Mouse (Mus musculus) lung, postnatal 0 days (tissue): ENCODE measurements around the gene Cdc42bpa. TPM values are rescaled to one million over a fixed set of nuclear protein-coding genes. Genes with fewer than 3 reads are reported as not detected.

Experiments used
- ATAC-seq: fragments of 200-750 bp; cut with Nextera tagmentation; 2 replicates; pipeline ENCODE4 v1.8.0; 2017; ENCODE audit warnings: moderate library complexity
- DNase-seq: peaks from one replicate; pipeline ENCODE4 v3.0.0-alpha.2; 2016; ENCODE audit warnings: low spot score
- H3K27ac ChIP-seq: fragments of 300-500 bp; sonication (generic); 2 replicates; pipeline ENCODE4 v1.5.1; 2014; ENCODE audit warnings: antibody characterized with exemption, mild to moderate bottlenecking, low read length, mixed read lengths
- H3K27me3 ChIP-seq: fragments of 300-500 bp; sonication (generic); replicated peaks from 2 replicates; pipeline ENCODE4 v1.6.1; 2014; ENCODE audit warnings: low read length, mixed read lengths; ENCODE audit not compliant: insufficient read depth
- H3K36me3 ChIP-seq: fragments of 300-500 bp; sonication (generic); 2 replicates; pipeline ENCODE4 v1.6.1; 2014; ENCODE audit warnings: low read length, mixed read lengths; ENCODE audit not compliant: insufficient read depth
- H3K4me1 ChIP-seq: fragments of 300-500 bp; sonication (generic); 2 replicates; pipeline ENCODE4 v1.6.1; 2014; ENCODE audit warnings: antibody characterized with exemption, low read depth, low read length, mixed read lengths; ENCODE audit not compliant: insufficient read depth
- H3K4me2 ChIP-seq: fragments of 300-500 bp; sonication (generic); replicated peaks from 2 replicates; pipeline ENCODE4 v1.6.1; 2014; ENCODE audit warnings: low read depth, mild to moderate bottlenecking, low read length, moderate library complexity, mixed read lengths
- H3K4me3 ChIP-seq: fragments of 300-500 bp; sonication (generic); 2 replicates; pipeline ENCODE4 v1.5.1; 2014; ENCODE audit warnings: low read depth, low read length
- H3K9ac ChIP-seq: fragments of 300-500 bp; sonication (generic); replicated peaks from 2 replicates; pipeline ENCODE4 v1.6.1; 2014; ENCODE audit warnings: low read depth, mild to moderate bottlenecking
- H3K9me3 ChIP-seq: fragments of 300-500 bp; sonication (generic); 2 replicates; pipeline ENCODE4 v1.6.1; 2016; ENCODE audit warnings: low read length, mixed read lengths
- CTCF ChIP-seq: IDR thresholded peaks from 2 replicates; pipeline ENCODE4 v1.5.1; 2016; ENCODE audit warnings: antibody characterized with exemption, mild to moderate bottlenecking
- EP300 ChIP-seq: IDR thresholded peaks from 2 replicates; pipeline ENCODE4 v1.6.1; 2016; ENCODE audit warnings: antibody characterized with exemption, mild to moderate bottlenecking, control low read depth
- WGBS: fragments of 180-500 bp; shearing (Covaris S2); extraction: QIAGEN DNeasy Blood & Tissue Kit; methylation state at CpG from one replicate; pipeline ENCODE4 v1.1.7; 2014; 5-methylcytosine and 5-hydroxymethylcytosine counted together
- polyA plus RNA-seq: library from polyadenylated mRNA; unstranded; fragments of >200 nt; fragmentation: Nextera tagmentation; extraction: Ambion mirVana; gene quantifications from 2 replicates; pipeline ENCODE4 v1.2.1, GENCODE M21; 2015

Cdc42bpa gene
- polyA plus RNA-seq, 1 experiment from 2014 or later: 17.9 TPM

GRCm38 (mm10) chr1:179940787-179941352 lies 19.4 kb upstream of the Cdc42bpa start:
- WGBS: 63% methylated on average over 14 of the region's 14 CpGs
- DNase-seq: peak; percentile 42
- H3K4me2 ChIP-seq: no peak overlapping the region
- no peak overlapping the region for H3K4me3 ChIP-seq
- no peaks in the 10 kb centered on the region for H3K36me3 ChIP-seq
- no peaks in the 10 kb centered on the region for H3K4me1 ChIP-seq
- no peak overlapping the region for H3K27ac ChIP-seq
- peak; percentile 21; the same call in 1 of the 2 replicates for ATAC-seq
- no peaks in the 10 kb centered on the region for H3K27me3 ChIP-seq
- H3K9me3 ChIP-seq: no peaks in the 10 kb centered on the region
- TF ChIP-seq CTCF (no peak), EP300 (no peak)
- H3K9ac ChIP-seq: no peak overlapping the region

- H3K27ac ChIP-seq: no peak overlapping the region
- no peaks in the 10 kb centered on the region for H3K4me1 ChIP-seq
- no peaks in the 10 kb centered on the region for H3K36me3 ChIP-seq
- DNase-seq (no peak), ATAC-seq (no peak)
- no peak for TF ChIP-seq EP300
- TF ChIP-seq CTCF: no peak
- H3K4me3 ChIP-seq: no peak overlapping the region
- H3K9ac ChIP-seq: no peak overlapping the region
- no peaks in the 10 kb centered on the region for H3K27me3 ChIP-seq
- WGBS: 77% methylated on average over 10 of the region's 10 CpGs
- no peaks in the 10 kb centered on the region for H3K9me3 ChIP-seq
- H3K4me2 ChIP-seq: no peak overlapping the region
Measured at GRCm38 (mm10) chr1:179945017-179945416, 15.3 kb upstream of the Cdc42bpa start.

- Histone ChIP-seq H3K9me3 (no peaks in the 10 kb centered on the region; the same call in 1 of the 2 replicates), H3K4me3 (no peak overlapping the region), H3K4me2 (no peak overlapping the region), H3K36me3 (no peaks in the 10 kb centered on the region), H3K27me3 (no peaks in the 10 kb centered on the region), H3K4me1 (no peaks in the 10 kb centered on the region), H3K9ac (no peak overlapping the region), H3K27ac (no peak overlapping the region)
- no peak for TF ChIP-seq CTCF
- TF ChIP-seq EP300: no peak
- ATAC-seq (no peak), DNase-seq (no peak)
- 37% methylated on average over 2 of the region's 2 CpGs for WGBS
Measured at GRCm38 (mm10) chr1:179946616-179947015, 13.7 kb upstream of the Cdc42bpa start.

GRCm38 (mm10) chr1:179947653-179948052 lies 12.6 kb upstream of the Cdc42bpa start:
- Histone ChIP-seq H3K4me3 (no peak overlapping the region), H3K27me3 (no peaks in the 10 kb centered on the region), H3K4me1 (no peaks in the 10 kb centered on the region), H3K9me3 (no peaks in the 10 kb centered on the region; the same call in 1 of the 2 replicates), H3K36me3 (no peaks in the 10 kb centered on the region), H3K27ac (no peak overlapping the region), H3K4me2 (no peak overlapping the region), H3K9ac (no peak overlapping the region)
- DNase-seq: no peak
- WGBS: 88% methylated on average over 2 of the region's 2 CpGs
- TF ChIP-seq CTCF (no peak), EP300 (no peak)
- ATAC-seq: no peak

- WGBS: 79% methylated on average over 7 of the region's 7 CpGs
- H3K4me3 ChIP-seq: no peak overlapping the region
- no peak overlapping the region for H3K27ac ChIP-seq
- DNase-seq (no peak), ATAC-seq (no peak)
- TF ChIP-seq CTCF: no peak
- no peak for TF ChIP-seq EP300
- no peak overlapping the region for H3K4me2 ChIP-seq
- H3K36me3 ChIP-seq: no peaks in the 10 kb centered on the region
- H3K9ac ChIP-seq: no peak overlapping the region
- H3K9me3 ChIP-seq: no peaks in the 10 kb centered on the region; the same call in 1 of the 2 replicates
- H3K4me1 ChIP-seq: no peaks in the 10 kb centered on the region
- no peaks in the 10 kb centered on the region for H3K27me3 ChIP-seq
Measured at GRCm38 (mm10) chr1:179951597-179951996, 8.7 kb upstream of the Cdc42bpa start.

GRCm38 (mm10) chr1:179953251-179953650 lies 7.0 kb upstream of the Cdc42bpa start:
- H3K4me1 ChIP-seq: no peaks in the 10 kb centered on the region
- no peak overlapping the region for H3K27ac ChIP-seq
- no peak for ATAC-seq
- H3K9me3 ChIP-seq: no peaks in the 10 kb centered on the region; the same call in 1 of the 2 replicates
- no peak for TF ChIP-seq EP300
- TF ChIP-seq CTCF: no peak
- DNase-seq: no peak
- H3K9ac ChIP-seq: no peak overlapping the region
- 74% methylated on average over 3 of the region's 3 CpGs for WGBS
- H3K4me2 ChIP-seq: no peak overlapping the region
- no peaks in the 10 kb centered on the region for H3K27me3 ChIP-seq
- no peak overlapping the region for H3K4me3 ChIP-seq
- H3K36me3 ChIP-seq: no peaks in the 10 kb centered on the region

- Histone ChIP-seq H3K27ac (no peak overlapping the region), H3K4me2 (no peak overlapping the region), H3K27me3 (no peaks in the 10 kb centered on the region), H3K4me3 (no peak overlapping the region), H3K9me3 (no peaks in the 10 kb centered on the region), H3K36me3 (no peaks in the 10 kb centered on the region), H3K4me1 (peaks cover 3% of the 10 kb centered on the region; the same call in 1 of the 2 replicates), H3K9ac (no peak overlapping the region)
- WGBS: 61% methylated on average over 3 of the region's 3 CpGs
- no peak for DNase-seq
- no peak for ATAC-seq
- no peak for TF ChIP-seq CTCF
- TF ChIP-seq EP300: no peak
Measured at GRCm38 (mm10) chr1:179957431-179957830, 2.8 kb upstream of the Cdc42bpa start.
